Mouse (Mus musculus) olfactory bulb, adult 2 months (tissue): ENCODE results near the gene Tex35.

Experiments used
- CTCF ChIP-seq: fragments of 200-500 bp; IDR thresholded peaks from 2 replicates; pipeline ENCODE4 v1.5.1; 2012; ENCODE audit warnings: low read depth, mild to moderate bottlenecking, low read length, moderate library complexity; ENCODE audit not compliant: insufficient read depth
- POLR2A ChIP-seq: fragments of 200-500 bp; IDR thresholded peaks from 2 replicates; pipeline ENCODE4 v1.6.1; 2012; ENCODE audit warnings: mild to moderate bottlenecking, low read depth, low read length, moderate library complexity; ENCODE audit not compliant: insufficient read depth

- TF ChIP-seq POLR2A (no peak), CTCF (peak; percentile 70)
Measured at GRCm38 (mm10) chr1:157079384-157080025, 29.0 kb downstream of the Tex35 start.
